Mouse (Mus musculus): Measurements from ENCODE around the gene Nmi. TPM values are rescaled to one million over a fixed set of nuclear protein-coding genes. Genes with fewer than 3 reads are reported as not detected.

Gene Nmi
- polyA plus RNA-seq, 1 experiment from 2014 or later: 4.9 TPM

DNA sequence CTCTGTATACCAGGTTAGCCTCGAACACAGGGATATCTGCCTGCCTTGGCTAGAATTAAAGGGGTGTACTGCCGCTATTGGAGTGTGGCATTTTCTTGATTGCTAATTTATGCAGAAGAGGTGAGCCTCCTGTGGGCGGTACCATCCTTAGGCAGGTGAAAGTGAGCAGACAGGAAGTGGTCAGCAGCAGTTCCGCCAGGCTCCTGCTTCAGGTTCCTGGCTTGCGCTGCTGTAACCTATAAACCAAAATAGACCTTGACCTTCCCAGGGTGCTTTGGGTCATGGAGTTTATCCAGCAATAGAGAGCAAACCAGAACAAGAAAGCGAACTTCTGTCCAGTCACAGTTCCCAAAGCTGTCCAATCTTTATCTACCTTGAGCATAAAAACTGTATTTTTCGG is 37.4 kb downstream of the Nmi start:
- no peak for ATAC-seq
- Histone ChIP-seq H3K9me3 (ENCODE audit: control insufficient read depth, low read length) (no peaks in the 10 kb centered on the region), H3K4me3 (replicated peaks; ENCODE audit: low read length) (no peak overlapping the region), H3K36me3 (ENCODE audit: control insufficient read depth, insufficient read depth) (no peaks in the 10 kb centered on the region), H3K9ac (replicated peaks; ENCODE audit: low read depth, low read length) (no peak overlapping the region), H3K27me3 (replicated peaks; ENCODE audit: control insufficient read depth, insufficient read depth, low read length) (0 out of 2 replicates have a peak, but pooled peaks cover 2% of the 10 kb centered on the region), H3K27ac (ENCODE audit: low read length) (no peak overlapping the region), H3K4me2 (ENCODE audit: low read length) (no peak overlapping the region), H3K4me1 (replicated peaks; ENCODE audit: control insufficient read depth, insufficient read depth, low read length) (peaks cover 3% of the 10 kb centered on the region; the same call in 1 of the 2 replicates)
- WGBS: 95% methylated on average over 7 of the region's 7 CpGs

DNA sequence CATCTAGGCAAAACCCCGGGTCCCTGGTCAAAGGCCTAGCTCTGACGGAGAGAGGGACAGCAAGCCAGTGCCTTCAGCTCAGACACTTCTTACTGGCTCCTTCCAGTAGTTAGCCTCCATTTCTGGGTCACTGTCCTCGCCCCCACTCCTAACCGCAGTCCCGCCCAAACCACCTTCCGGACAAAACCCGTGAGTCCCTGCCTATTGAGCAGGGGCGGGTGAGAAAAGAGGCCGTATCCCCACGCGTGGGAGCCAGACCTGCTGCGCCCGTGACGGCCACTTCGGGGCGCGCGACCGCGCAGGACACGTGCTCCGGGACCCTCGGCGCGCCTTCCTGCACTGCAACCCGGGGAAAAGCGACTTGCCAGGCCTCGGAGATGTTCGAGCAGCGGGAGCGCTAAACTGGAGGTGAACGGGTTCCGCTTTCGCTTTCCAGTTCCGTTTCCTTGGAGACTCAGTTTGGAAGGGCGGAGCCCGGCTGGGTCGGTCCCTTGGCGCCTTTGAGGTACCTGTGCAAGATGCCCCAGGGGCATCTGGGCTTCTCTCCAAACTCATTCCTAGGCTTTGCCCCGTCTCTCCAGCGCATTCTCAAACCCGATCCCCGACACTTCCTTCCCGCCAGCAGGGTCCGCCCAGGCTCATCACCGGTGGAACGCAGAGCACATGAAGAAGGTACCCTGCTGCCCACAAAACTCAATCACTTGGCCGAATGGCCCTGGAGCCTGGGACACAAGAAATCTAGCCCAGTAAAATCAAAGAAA is 38.5 kb downstream of the Nmi start, which contains the start of gene Rbm43:
Gene Rbm43 (minus strand): TSS at position 590 of the 761 bp plus-strand sequence.
- H3K9me3 ChIP-seq (ENCODE audit: control insufficient read depth, low read length): no peaks in the 10 kb centered on the region
- 0 out of 2 replicates have a peak, but pooled peaks cover 2% of the 10 kb centered on the region for H3K27me3 ChIP-seq (replicated peaks; ENCODE audit: control insufficient read depth, insufficient read depth, low read length)
- peak within 1 kb of the TSS; percentile 69 for H3K9ac ChIP-seq (replicated peaks; ENCODE audit: low read depth, low read length)
- under 1% methylated on average over 48 of the region's 48 CpGs for WGBS
- peak; percentile 92 for ATAC-seq
- H3K4me2 ChIP-seq (ENCODE audit: low read length): peak within 1 kb of the TSS; percentile 76
- peak within 1 kb of the TSS; percentile 64 for H3K4me3 ChIP-seq (replicated peaks; ENCODE audit: low read length)
- no peak within 1 kb of the TSS for H3K27ac ChIP-seq (ENCODE audit: low read length)
- H3K36me3 ChIP-seq (ENCODE audit: control insufficient read depth, insufficient read depth): no peaks in the 10 kb centered on the region
- peaks cover 3% of the 10 kb centered on the region; the same call in 1 of the 2 replicates for H3K4me1 ChIP-seq (replicated peaks; ENCODE audit: control insufficient read depth, insufficient read depth, low read length)

DNA sequence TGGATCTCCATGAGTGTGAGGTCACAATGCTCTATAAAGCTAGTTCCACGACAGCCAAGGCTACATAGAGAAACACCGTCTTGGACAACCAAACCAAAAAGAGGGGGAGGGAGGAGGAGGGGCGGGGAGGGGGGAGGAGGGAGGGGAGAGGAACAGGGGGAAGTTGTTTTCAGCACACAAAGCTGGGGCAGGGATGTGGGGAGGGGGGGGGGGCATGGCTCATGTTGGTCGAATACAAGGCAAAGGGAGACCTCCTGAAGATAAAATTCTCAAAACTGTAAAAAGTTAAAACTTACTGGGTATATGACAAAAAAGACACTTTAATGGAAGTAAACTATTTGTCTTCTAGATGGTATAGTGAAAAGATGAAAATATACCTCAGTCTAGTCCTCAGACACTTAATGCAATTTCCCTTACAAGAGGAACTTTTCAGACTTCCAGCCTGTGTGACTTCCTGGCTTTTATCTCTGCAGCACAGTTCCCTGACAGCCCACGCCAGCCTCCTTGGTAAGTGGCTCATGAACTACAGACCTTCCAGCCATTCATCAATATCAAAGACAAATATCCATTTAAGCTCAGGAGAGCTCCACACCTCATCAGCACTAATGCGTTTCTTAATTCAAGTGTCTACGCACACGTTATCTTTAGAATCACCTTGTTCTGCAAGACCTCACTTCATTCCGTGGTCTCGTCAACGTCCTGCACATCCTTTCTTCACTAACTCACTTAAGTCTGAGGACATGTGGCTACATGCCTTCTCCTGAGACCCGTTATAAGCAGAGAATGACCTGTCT is 39.8 kb downstream of the Nmi start:
- 72% methylated on average over 11 of the region's 12 CpGs for WGBS
- Histone ChIP-seq H3K9me3 (ENCODE audit: control insufficient read depth, low read length) (no peaks in the 10 kb centered on the region), H3K27me3 (replicated peaks; ENCODE audit: control insufficient read depth, insufficient read depth, low read length) (0 out of 2 replicates have a peak, but pooled peaks cover 2% of the 10 kb centered on the region), H3K36me3 (ENCODE audit: control insufficient read depth, insufficient read depth) (no peaks in the 10 kb centered on the region), H3K9ac (replicated peaks; ENCODE audit: low read depth, low read length) (no peak overlapping the region), H3K4me1 (replicated peaks; ENCODE audit: control insufficient read depth, insufficient read depth, low read length) (peaks cover 3% of the 10 kb centered on the region; the same call in 1 of the 2 replicates), H3K4me3 (replicated peaks; ENCODE audit: low read length) (no peak overlapping the region), H3K4me2 (ENCODE audit: low read length) (no peak overlapping the region), H3K27ac (ENCODE audit: low read length) (no peak overlapping the region)
- ATAC-seq: no peak

DNA sequence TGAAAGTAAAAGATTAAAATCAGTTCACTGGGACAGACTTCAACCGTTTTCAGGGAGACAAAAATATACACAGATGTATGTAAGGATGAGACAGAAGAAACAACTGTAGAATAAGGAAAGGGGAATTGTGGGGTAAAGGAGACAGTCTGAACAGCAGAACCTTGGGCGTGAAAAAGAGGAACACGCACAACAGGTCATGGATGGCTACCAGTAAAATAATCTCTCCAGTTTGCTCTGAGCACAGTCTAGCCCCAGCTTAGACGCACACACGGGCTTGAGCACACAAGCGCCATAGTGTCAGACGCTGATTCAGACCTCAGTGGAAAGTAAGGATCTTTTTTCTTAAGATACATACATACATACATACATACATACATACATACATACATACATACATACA is 42.1 kb downstream of the Nmi start:
- Histone ChIP-seq H3K27ac (ENCODE audit: low read length) (no peak overlapping the region), H3K9ac (replicated peaks; ENCODE audit: low read depth, low read length) (no peak overlapping the region), H3K4me3 (replicated peaks; ENCODE audit: low read length) (no peak overlapping the region), H3K36me3 (ENCODE audit: control insufficient read depth, insufficient read depth) (no peaks in the 10 kb centered on the region), H3K9me3 (ENCODE audit: control insufficient read depth, low read length) (no peaks in the 10 kb centered on the region), H3K4me2 (ENCODE audit: low read length) (no peak overlapping the region), H3K27me3 (replicated peaks; ENCODE audit: control insufficient read depth, insufficient read depth, low read length) (0 out of 2 replicates have a peak, but pooled peaks cover 2% of the 10 kb centered on the region), H3K4me1 (replicated peaks; ENCODE audit: control insufficient read depth, insufficient read depth, low read length) (peaks cover 3% of the 10 kb centered on the region; the same call in 1 of the 2 replicates)
- 95% methylated on average over 7 of the region's 7 CpGs for WGBS
- ATAC-seq: no peak

DNA sequence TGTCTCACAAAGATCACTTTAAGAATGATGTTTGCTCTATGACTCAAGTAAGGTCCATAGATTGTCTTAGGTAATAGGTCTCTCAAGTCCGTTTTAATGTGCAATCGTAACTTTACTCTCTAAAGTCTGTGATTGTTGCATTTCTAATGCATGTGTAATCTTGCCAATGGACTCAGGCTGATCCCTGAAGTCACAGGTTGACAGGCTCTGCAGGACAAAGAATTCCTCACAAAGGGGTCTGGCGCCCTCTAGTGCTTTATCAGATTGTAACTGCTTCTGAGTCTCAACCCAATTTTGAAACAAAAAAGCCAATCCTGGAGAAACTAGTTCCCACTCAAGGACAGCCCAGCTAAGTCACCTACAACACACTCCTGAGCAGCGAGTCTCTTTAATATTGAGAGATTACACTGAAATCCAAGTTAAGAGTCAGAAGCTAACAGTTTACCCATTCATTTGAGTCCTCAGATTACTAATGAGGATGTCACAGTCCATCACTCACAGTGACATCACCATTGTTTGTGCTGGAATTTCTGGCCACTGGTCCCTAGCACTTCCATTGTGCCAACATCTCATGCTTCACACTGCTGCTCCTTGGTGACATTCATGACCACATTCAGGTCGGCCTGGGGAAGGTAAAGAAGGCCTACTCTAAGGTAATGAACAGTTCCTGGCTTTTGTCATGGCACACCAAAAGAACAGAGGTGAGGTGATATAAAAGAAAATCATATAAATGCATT is 58.2 kb downstream of the Nmi start:
- no peaks in the 10 kb centered on the region for H3K27me3 ChIP-seq (replicated peaks; ENCODE audit: control insufficient read depth, insufficient read depth, low read length)
- no peak overlapping the region for H3K4me3 ChIP-seq (replicated peaks; ENCODE audit: low read length)
- peak; percentile 61 for ATAC-seq
- H3K36me3 ChIP-seq (ENCODE audit: control insufficient read depth, insufficient read depth): no peaks in the 10 kb centered on the region
- H3K4me2 ChIP-seq (ENCODE audit: low read length): no peak overlapping the region
- 11% methylated on average over 5 of the region's 5 CpGs for WGBS
- no peak overlapping the region for H3K9ac ChIP-seq (replicated peaks; ENCODE audit: low read depth, low read length)
- H3K4me1 ChIP-seq (replicated peaks; ENCODE audit: control insufficient read depth, insufficient read depth, low read length): no peaks in the 10 kb centered on the region
- H3K9me3 ChIP-seq (ENCODE audit: control insufficient read depth, low read length): no peaks in the 10 kb centered on the region
- H3K27ac ChIP-seq (ENCODE audit: low read length): no peak overlapping the region

DNA sequence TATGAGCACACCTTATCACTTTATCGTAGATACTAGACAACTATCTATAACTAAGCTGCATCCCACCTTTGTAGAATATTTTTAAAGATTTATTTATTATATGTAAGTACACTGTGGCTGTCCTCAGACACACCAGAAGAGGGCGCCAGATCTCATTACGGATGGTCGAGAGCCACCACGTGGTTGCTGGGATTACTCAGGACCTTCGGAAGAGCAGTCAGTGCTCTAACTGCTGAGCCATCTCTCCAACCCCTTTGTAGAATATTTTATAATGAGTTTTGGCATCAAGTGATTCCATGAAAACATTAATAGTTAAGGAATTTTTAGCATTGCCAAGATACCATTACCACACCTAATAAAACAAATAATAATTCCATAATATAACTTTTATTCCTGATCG is 58.8 kb downstream of the Nmi start:
- no peak overlapping the region for H3K9ac ChIP-seq (replicated peaks; ENCODE audit: low read depth, low read length)
- no peaks in the 10 kb centered on the region for H3K27me3 ChIP-seq (replicated peaks; ENCODE audit: control insufficient read depth, insufficient read depth, low read length)
- no peak overlapping the region for H3K27ac ChIP-seq (ENCODE audit: low read length)
- no peaks in the 10 kb centered on the region for H3K36me3 ChIP-seq (ENCODE audit: control insufficient read depth, insufficient read depth)
- no peaks in the 10 kb centered on the region for H3K9me3 ChIP-seq (ENCODE audit: control insufficient read depth, low read length)
- no peaks in the 10 kb centered on the region for H3K4me1 ChIP-seq (replicated peaks; ENCODE audit: control insufficient read depth, insufficient read depth, low read length)
- 57% methylated on average over 7 of the region's 7 CpGs for WGBS
- H3K4me2 ChIP-seq (ENCODE audit: low read length): no peak overlapping the region
- ATAC-seq: no peak
- H3K4me3 ChIP-seq (replicated peaks; ENCODE audit: low read length): no peak overlapping the region

DNA sequence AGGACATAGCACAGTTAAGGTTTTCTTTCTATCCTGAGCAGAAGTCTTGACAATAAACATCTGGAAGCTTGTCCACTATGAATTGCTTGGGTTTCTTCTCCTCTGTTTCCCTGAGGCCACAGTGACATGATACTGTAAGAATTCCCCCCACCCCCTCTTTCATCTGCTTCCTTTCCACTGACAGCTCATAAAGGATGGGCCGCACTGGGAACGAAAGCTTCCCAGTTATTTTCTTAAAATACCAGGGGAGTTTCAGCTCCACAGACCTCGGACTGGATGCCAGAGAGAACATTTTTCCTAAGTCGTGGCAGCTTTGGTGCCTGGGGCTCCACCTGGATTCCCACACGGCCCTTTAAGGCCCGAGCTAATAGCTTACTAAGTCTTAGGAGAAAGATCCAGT is 60.6 kb downstream of the Nmi start:
- no peak for ATAC-seq
- H3K36me3 ChIP-seq (ENCODE audit: control insufficient read depth, insufficient read depth): no peaks in the 10 kb centered on the region
- no peaks in the 10 kb centered on the region for H3K9me3 ChIP-seq (ENCODE audit: control insufficient read depth, low read length)

DNA sequence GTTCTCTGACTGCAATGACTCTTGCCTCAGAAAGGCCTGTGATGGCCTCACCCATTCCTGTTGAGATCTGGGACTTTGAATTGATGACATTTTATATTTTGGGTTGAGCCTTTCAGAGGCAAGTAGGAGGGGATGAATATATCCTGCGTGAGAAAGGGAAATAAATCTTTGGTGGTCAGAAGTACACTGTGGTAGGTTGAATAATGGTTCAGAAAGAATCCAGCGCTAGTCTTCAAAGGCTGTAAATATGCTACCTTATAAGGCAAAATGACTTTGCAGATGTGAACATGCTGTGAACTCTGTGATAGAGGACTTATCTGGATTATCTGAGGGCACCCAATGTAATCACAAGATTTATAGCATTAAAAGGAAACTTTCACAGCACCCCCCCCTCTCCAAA is 61.4 kb downstream of the Nmi start:
- no peak overlapping the region for H3K4me3 ChIP-seq (replicated peaks; ENCODE audit: low read length)
- H3K9ac ChIP-seq (replicated peaks; ENCODE audit: low read depth, low read length): no peak overlapping the region
- no peaks in the 10 kb centered on the region for H3K4me1 ChIP-seq (replicated peaks; ENCODE audit: control insufficient read depth, insufficient read depth, low read length)
- no peaks in the 10 kb centered on the region for H3K9me3 ChIP-seq (ENCODE audit: control insufficient read depth, low read length)
- no peak overlapping the region for H3K27ac ChIP-seq (ENCODE audit: low read length)
- no peaks in the 10 kb centered on the region for H3K36me3 ChIP-seq (ENCODE audit: control insufficient read depth, insufficient read depth)
- WGBS: 95% methylated on average over 2 of the region's 2 CpGs
- no peak overlapping the region for H3K4me2 ChIP-seq (ENCODE audit: low read length)
- ATAC-seq: no peak
- H3K27me3 ChIP-seq (replicated peaks; ENCODE audit: control insufficient read depth, insufficient read depth, low read length): no peaks in the 10 kb centered on the region

More for the DNA sequence above, 60.6 kb downstream of the Nmi start:
- WGBS: 81% methylated on average over 6 of the region's 6 CpGs
- Histone ChIP-seq H3K4me3 (replicated peaks; ENCODE audit: low read length) (no peak overlapping the region), H3K4me2 (ENCODE audit: low read length) (no peak overlapping the region), H3K9ac (replicated peaks; ENCODE audit: low read depth, low read length) (no peak overlapping the region), H3K27ac (ENCODE audit: low read length) (no peak overlapping the region), H3K27me3 (replicated peaks; ENCODE audit: control insufficient read depth, insufficient read depth, low read length) (no peaks in the 10 kb centered on the region), H3K4me1 (replicated peaks; ENCODE audit: control insufficient read depth, insufficient read depth, low read length) (no peaks in the 10 kb centered on the region)

All from forebrain, embryonic 16.5 days (tissue).